Mouse (Mus musculus) stomach, postnatal 0 days (tissue): ENCODE measurements around the gene Thrb.

Experiments used
- CTCF ChIP-seq: IDR thresholded peaks from 2 replicates; pipeline ENCODE4 v1.5.1; 2016; ENCODE audit warnings: antibody characterized with exemption, low read depth, mild to moderate bottlenecking, moderate library complexity
- EP300 ChIP-seq: optimal IDR thresholded peaks from 2 replicates; pipeline ENCODE3; 2016; ENCODE audit warnings: antibody characterized with exemption

DNA sequence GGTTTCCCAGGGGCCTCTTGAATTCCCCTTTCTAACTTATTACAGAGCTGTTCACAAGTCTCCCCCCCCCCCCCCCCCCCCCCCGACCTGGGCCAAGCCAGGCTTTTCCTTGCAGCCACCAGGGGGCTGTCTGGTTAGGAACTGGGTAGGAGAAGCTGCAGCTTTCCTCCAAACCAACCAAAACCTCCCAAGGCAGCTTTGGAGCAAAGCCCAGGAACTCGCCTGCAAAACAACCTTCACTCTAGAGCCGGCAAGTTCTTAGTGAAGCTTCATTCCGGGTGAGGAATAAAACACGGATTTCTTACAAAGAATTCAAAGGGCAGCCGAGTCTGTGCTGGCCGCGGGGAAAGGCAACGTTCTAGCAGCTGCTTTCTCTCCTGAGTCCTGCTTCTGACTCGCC, 1.0 kb upstream of the Thrb start:
- no peak for TF ChIP-seq EP300
- peak; percentile 74 for TF ChIP-seq CTCF
